Mouse (Mus musculus): ENCODE results near the gene Tspan11.

Gene Tspan11

GRCm38 (mm10) chr6:127877026-127877425 is 10.4 kb upstream of the Tspan11 start:
- in situ Hi-C loops (cut with MboI, MseI), result no loop called here

GRCm38 (mm10) chr6:127879472-127879871 is 7.9 kb upstream of the Tspan11 start:
- in situ Hi-C loops (cut with MboI, MseI), result no loop called here

GRCm38 (mm10) chr6:127886916-127887315 is 473 bp upstream of the Tspan11 start:
- in situ Hi-C loops (cut with MboI, MseI), result no loop called here

- in situ Hi-C loops (cut with MboI, MseI), result no loop called here
Observed at GRCm38 (mm10) chr6:127888581-127888980, 1.2 kb downstream of the Tspan11 start.

- in situ Hi-C loops (cut with MboI, MseI), result no loop called here
Observed at GRCm38 (mm10) chr6:127893611-127894010, 6.2 kb downstream of the Tspan11 start.

GRCm38 (mm10) chr6:127894999-127895398 is 7.6 kb downstream of the Tspan11 start:
- in situ Hi-C loops (cut with MboI, MseI), result no loop called here

- in situ Hi-C loops (cut with MboI, MseI), result no loop called here
Observed at GRCm38 (mm10) chr6:127896425-127896824, 9.0 kb downstream of the Tspan11 start.

GRCm38 (mm10) chr6:127897342-127897741 is 10.0 kb downstream of the Tspan11 start:
- in situ Hi-C loops (cut with MboI, MseI), result no loop called here

- in situ Hi-C loops (cut with MboI, MseI), result loop anchor here (5.0 kb wide), 1 partner anchor 57 kb away; no protein-coding TSS in a partner anchor
Observed at GRCm38 (mm10) chr6:127900062-127900461, 12.7 kb downstream of the Tspan11 start.

GRCm38 (mm10) chr6:127901261-127901660 is 13.9 kb downstream of the Tspan11 start:
- in situ Hi-C loops (cut with MboI, MseI), result loop anchor here (5.0 kb wide), 1 partner anchor 56 kb away; no protein-coding TSS in a partner anchor

GRCm38 (mm10) chr6:127901669-127902068 is 14.3 kb downstream of the Tspan11 start:
- in situ Hi-C loops (cut with MboI, MseI), result loop anchor here (5.0 kb wide), 1 partner anchor 56 kb away; no protein-coding TSS in a partner anchor

- in situ Hi-C loops (cut with MboI, MseI), result loop anchor here (5.0 kb wide), 1 partner anchor 55 kb away; no protein-coding TSS in a partner anchor
Observed at GRCm38 (mm10) chr6:127902559-127902958, 15.2 kb downstream of the Tspan11 start.

GRCm38 (mm10) chr6:127910638-127911037 is 23.2 kb downstream of the Tspan11 start:
- in situ Hi-C loops (cut with MboI, MseI), result loop anchor here (10.0 kb wide), 1 partner anchor 386 kb away; no protein-coding TSS in a partner anchor

GRCm38 (mm10) chr6:127911687-127912086 is 24.3 kb downstream of the Tspan11 start:
- in situ Hi-C loops (cut with MboI, MseI), result loop anchor here (10.0 kb wide), 1 partner anchor 387 kb away; no protein-coding TSS in a partner anchor

GRCm38 (mm10) chr6:127912938-127913337 is 25.5 kb downstream of the Tspan11 start:
- in situ Hi-C loops (cut with MboI, MseI), result loop anchor here (10.0 kb wide), 1 partner anchor 388 kb away; no protein-coding TSS in a partner anchor

- in situ Hi-C loops (cut with MboI, MseI), result loop anchor here (10.0 kb wide), 1 partner anchor 392 kb away; no protein-coding TSS in a partner anchor
Observed at GRCm38 (mm10) chr6:127916993-127917392, 29.6 kb downstream of the Tspan11 start.

- in situ Hi-C loops (cut with MboI, MseI), result loop anchor here (10.0 kb wide), 1 partner anchor 393 kb away; no protein-coding TSS in a partner anchor
Observed at GRCm38 (mm10) chr6:127917712-127918111, 30.3 kb downstream of the Tspan11 start.

- in situ Hi-C loops (cut with MboI, MseI), result loop anchor here (10.0 kb wide), 1 partner anchor 395 kb away; no protein-coding TSS in a partner anchor
Observed at GRCm38 (mm10) chr6:127919491-127919890, 32.1 kb downstream of the Tspan11 start.

- in situ Hi-C loops (cut with MboI, MseI), result no loop called here
Observed at GRCm38 (mm10) chr6:127920652-127921051, 33.3 kb downstream of the Tspan11 start.

GRCm38 (mm10) chr6:127921996-127922395 is 34.6 kb downstream of the Tspan11 start:
- in situ Hi-C loops (cut with MboI, MseI), result no loop called here

GRCm38 (mm10) chr6:127923296-127923695 is 35.9 kb downstream of the Tspan11 start:
- in situ Hi-C loops (cut with MboI, MseI), result no loop called here

GRCm38 (mm10) chr6:127924750-127925149 is 37.4 kb downstream of the Tspan11 start:
- in situ Hi-C loops (cut with MboI, MseI), result no loop called here

GRCm38 (mm10) chr6:127925915-127926314 is 38.5 kb downstream of the Tspan11 start:
- in situ Hi-C loops (cut with MboI, MseI), result no loop called here

- in situ Hi-C loops (cut with MboI, MseI), result no loop called here
Observed at GRCm38 (mm10) chr6:127928682-127929081, 41.3 kb downstream of the Tspan11 start.

Measured in T-helper 2 cell (primary cell).